Mouse (Mus musculus) CH12.LX (cell line): ENCODE measurements at regions not wholly inside any gene's neighbourhood (a gene's known extent, or its start where the extent isn't known, plus 50 kb on each side); places are given as distances from the start of the nearest gene placed in this dataset.

Source experiments
- DNase-seq: peaks from one replicate; pipeline ENCODE4 v3.0.0-alpha.2; 2013; ENCODE audit errors: extremely low read depth
- H3K27ac ChIP-seq: 2 replicates; pipeline ENCODE4 v1.5.1; 2012; ENCODE audit warnings: low read depth, mild to moderate bottlenecking, control low read depth, moderate library complexity; ENCODE audit not compliant: insufficient read depth
- H3K27me3 ChIP-seq: replicated peaks from 2 replicates; pipeline ENCODE3; 2012; ENCODE audit warnings: inconsistent platforms
- H3K36me3 ChIP-seq, 2 experiments: replicated peaks in 1 of 2; 2 replicates each; pipeline versions ENCODE3 to v1.6.1; 2012; ENCODE audit warnings: inconsistent platforms in 1 of 2, low read length in 1 of 2, mild to moderate bottlenecking in 1 of 2, mixed read lengths in 1 of 2, moderate library complexity in 1 of 2; ENCODE audit not compliant: control insufficient read depth in 1 of 2, insufficient read depth in 1 of 2
- H3K4me1 ChIP-seq, 2 experiments: 2 replicates each; pipeline ENCODE4 v1.6.1; 2012; ENCODE audit warnings: inconsistent platforms in 1 of 2, moderate library complexity in 1 of 2; ENCODE audit not compliant: insufficient read depth in 2 of 2, control insufficient read depth in 1 of 2
- H3K4me2 ChIP-seq: 2 replicates; pipeline ENCODE4 v1.6.1; 2012; ENCODE audit warnings: low read depth, mild to moderate bottlenecking, control low read depth; ENCODE audit not compliant: poor library complexity, insufficient read depth, severe bottlenecking
- H3K4me3 ChIP-seq, 3 experiments: fragments of 150-350 bp in 1 of 3; sonication (generic) in 1 of 3; replicated peaks in 1 of 3; 2 replicates each; pipeline versions ENCODE3 to v1.5.1; 2011 to 2012; ENCODE audit warnings: low read depth in 2 of 3, low read length in 2 of 3, mild to moderate bottlenecking in 2 of 3, moderate library complexity in 2 of 3, control low read depth in 1 of 3, improper control_type of control experiment in 1 of 3, inconsistent platforms in 1 of 3, mixed read lengths in 1 of 3; ENCODE audit not compliant: poor library complexity in 1 of 3
- H3K79me2 ChIP-seq: replicated peaks from 2 replicates; pipeline ENCODE4 v1.6.1; 2012; ENCODE audit warnings: mild to moderate bottlenecking, moderate library complexity; ENCODE audit not compliant: control insufficient read depth, poor library complexity, insufficient read depth, severe bottlenecking; ENCODE audit errors: extremely low read depth
- H3K9ac ChIP-seq: 2 replicates; pipeline ENCODE4 v1.6.1; 2012; ENCODE audit warnings: low read depth, mild to moderate bottlenecking, control low read depth, moderate library complexity; ENCODE audit not compliant: insufficient read depth
- H3K9me3 ChIP-seq: replicated peaks from 2 replicates; pipeline ENCODE3; 2012; ENCODE audit warnings: low read length, inconsistent platforms, mixed read lengths
- BHLHE40 ChIP-seq: IDR thresholded peaks from 2 replicates; pipeline ENCODE4 v1.6.1; 2011; ENCODE audit warnings: mild to moderate bottlenecking, low read depth, low read length, improper control_type of control experiment
- CHD1 ChIP-seq: IDR thresholded peaks from 2 replicates; pipeline ENCODE4 v1.6.1; 2012; ENCODE audit warnings: low read depth, low read length, improper control_type of control experiment, inconsistent platforms
- CTCF ChIP-seq, 2 experiments: IDR thresholded peaks in 1 of 2; conservative IDR thresholded peaks in 1 of 2; 2 replicates each; pipeline ENCODE4 v1.5.1; 2011 to 2012; ENCODE audit warnings: low read depth in 2 of 2, low read length in 2 of 2, improper control_type of control experiment in 1 of 2, inconsistent platforms in 1 of 2, mild to moderate bottlenecking in 1 of 2, moderate library complexity in 1 of 2
- E2F4 ChIP-seq: IDR thresholded peaks from 2 replicates; pipeline ENCODE4 v1.6.1; 2011; ENCODE audit warnings: low read depth, low read length, improper control_type of control experiment; ENCODE audit not compliant: insufficient replicate concordance
- EP300 ChIP-seq: IDR thresholded peaks from 2 replicates; pipeline ENCODE4 v1.6.1; 2011; ENCODE audit warnings: low read length, improper control_type of control experiment
- ETS1 ChIP-seq: conservative IDR thresholded peaks from 2 replicates; pipeline ENCODE4 v1.6.1; 2012; ENCODE audit warnings: low read depth, mild to moderate bottlenecking, inconsistent platforms, low read length, improper control_type of control experiment, moderate library complexity
- GABPA ChIP-seq: IDR thresholded peaks from 2 replicates; pipeline ENCODE4 v1.6.1; 2012; ENCODE audit warnings: low read depth, low read length, improper control_type of control experiment, inconsistent platforms; ENCODE audit not compliant: insufficient replicate concordance
- HCFC1 ChIP-seq: IDR thresholded peaks from 2 replicates; pipeline ENCODE4 v1.6.1; 2012; ENCODE audit warnings: low read depth, mild to moderate bottlenecking, inconsistent platforms, low read length, improper control_type of control experiment
- IRF4 ChIP-seq: IDR thresholded peaks from 2 replicates; pipeline ENCODE4 v1.6.1; 2014; ENCODE audit warnings: low read depth, mild to moderate bottlenecking, inconsistent platforms, low read length, improper control_type of control experiment
- JUN ChIP-seq: IDR thresholded peaks from 2 replicates; pipeline ENCODE4 v1.6.1; 2011; ENCODE audit warnings: low read depth, mild to moderate bottlenecking, low read length, improper control_type of control experiment, moderate library complexity; ENCODE audit not compliant: insufficient read depth
- JUND ChIP-seq: conservative IDR thresholded peaks from 2 replicates; pipeline ENCODE4 v1.6.1; 2011; ENCODE audit warnings: low read depth, low read length, improper control_type of control experiment
- MAFK ChIP-seq: IDR thresholded peaks from 2 replicates; pipeline ENCODE4 v1.6.1; 2011; ENCODE audit warnings: low read length, improper control_type of control experiment; ENCODE audit not compliant: insufficient replicate concordance
- MAZ ChIP-seq: IDR thresholded peaks from 2 replicates; pipeline ENCODE4 v1.6.1; 2012; ENCODE audit warnings: low read depth, mild to moderate bottlenecking, inconsistent platforms, low read length, improper control_type of control experiment, moderate library complexity
- PAX5 ChIP-seq: IDR thresholded peaks from 2 replicates; pipeline ENCODE4 v1.6.1; 2012; ENCODE audit warnings: low read length, inconsistent platforms, mixed read lengths
- POLR2A ChIP-seq: IDR thresholded peaks from 2 replicates; pipeline ENCODE4 v1.6.1; 2011; ENCODE audit warnings: low read depth, mild to moderate bottlenecking, improper control_type of control experiment, low read length
- RAD21 ChIP-seq: IDR thresholded peaks from 2 replicates; pipeline ENCODE4 v1.6.1; 2011; ENCODE audit warnings: low read depth, mild to moderate bottlenecking, low read length, improper control_type of control experiment, moderate library complexity
- RCOR1 ChIP-seq: conservative IDR thresholded peaks from 2 replicates; pipeline ENCODE4 v1.6.1; 2012; ENCODE audit warnings: low read depth, mild to moderate bottlenecking, inconsistent platforms, low read length, improper control_type of control experiment
- SMC3 ChIP-seq: IDR thresholded peaks from 2 replicates; pipeline ENCODE4 v1.6.1; 2011; ENCODE audit warnings: low read depth, low read length, improper control_type of control experiment
- TBP ChIP-seq: conservative IDR thresholded peaks from 2 replicates; pipeline ENCODE4 v1.6.1; 2011; ENCODE audit warnings: low read depth, low read length, improper control_type of control experiment
- UBTF ChIP-seq: IDR thresholded peaks from 2 replicates; pipeline ENCODE4 v1.6.1; 2012; ENCODE audit warnings: low read depth, mild to moderate bottlenecking, inconsistent platforms, low read length, improper control_type of control experiment, moderate library complexity
- USF1 ChIP-seq: IDR thresholded peaks from 2 replicates; pipeline ENCODE4 v1.6.1; 2014; ENCODE audit warnings: low read depth, mild to moderate bottlenecking, inconsistent platforms, low read length, improper control_type of control experiment
- ZC3H11A ChIP-seq: IDR thresholded peaks from 2 replicates; pipeline ENCODE4 v1.6.1; 2012; ENCODE audit warnings: low read depth, mild to moderate bottlenecking, inconsistent platforms, low read length, improper control_type of control experiment
- ZKSCAN1 ChIP-seq: IDR thresholded peaks from 2 replicates; pipeline ENCODE4 v1.6.1; 2012; ENCODE audit warnings: low read depth, inconsistent platforms, low read length, improper control_type of control experiment, borderline replicate concordance
- dilution Hi-C: fragments of 300-500 bp; cut with MboI; formaldehyde crosslinking; loops from 2 replicates; pipeline ENCODE4 v1.14.3; 2020; ENCODE audit warnings: low sequenced_read_pairs; ENCODE audit not compliant: extremely low pct_unique_long_range_greater_than_20kb, extremely low pct_ligation_motif_present
- in situ Hi-C: fragments of 300-500 bp; cut with MboI; formaldehyde crosslinking; loops from 3 replicates; pipeline ENCODE4 v1.14.3; 2019; ENCODE audit warnings: low sequenced_read_pairs, low pct_ligation_motif_present, low pct_unique_long_range_greater_than_20kb, mixed read lengths

GRCm38 (mm10) chr13:80188734-80189133 lies 694.5 kb upstream of the Arrdc3 start:
- no peak overlapping the region for H3K27ac ChIP-seq
- no peaks in the 10 kb centered on the region for H3K4me1 ChIP-seq
- H3K9ac ChIP-seq: no peak overlapping the region
- dilution Hi-C loops: no loop called here
- no peak overlapping the region for H3K4me3 ChIP-seq
- peaks cover 8% of the 10 kb centered on the region for H3K9me3 ChIP-seq
- H3K27me3 ChIP-seq: no peaks in the 10 kb centered on the region
- H3K4me2 ChIP-seq: no peak overlapping the region
- no peaks in the 10 kb centered on the region for H3K79me2 ChIP-seq
- TF ChIP-seq MAFK (no peak), E2F4 (no peak), ETS1 (no peak), BHLHE40 (no peak), ZKSCAN1 (no peak), USF1 (no peak), UBTF (no peak), EP300 (no peak), JUN (no peak), CTCF (conservative IDR thresholded peaks at IDR 0.05 in 1 of 2, IDR thresholded peaks at IDR 0.05 in 1 of 2; ENCODE audit: low read depth in 2 of 2, low read length in 2 of 2) (no peak), RAD21 (no peak; the same call in none of the 2 replicates), JUND (no peak), TBP (no peak)
- in situ Hi-C loops: no loop called here
- no peak for DNase-seq
- H3K36me3 ChIP-seq: no peaks in the 10 kb centered on the region

- no peaks in the 10 kb centered on the region for H3K27me3 ChIP-seq
- dilution Hi-C loops: no loop called here
Measured at GRCm38 (mm10) chr13:80195065-80195605, 688.0 kb upstream of the Arrdc3 start.

More at GRCm38 (mm10) chr13:80195065-80195605, 688.0 kb upstream of the Arrdc3 start:
- H3K79me2 ChIP-seq: no peaks in the 10 kb centered on the region
- no peak overlapping the region for H3K9ac ChIP-seq
- H3K36me3 ChIP-seq: no peaks in the 10 kb centered on the region
- H3K27ac ChIP-seq: no peak overlapping the region
- TF ChIP-seq GABPA: no peak
- TF ChIP-seq SMC3: no peak
- no peak for TF ChIP-seq USF1
- no peak for TF ChIP-seq HCFC1
- TF ChIP-seq PAX5: no peak
- TF ChIP-seq UBTF: no peak
- TF ChIP-seq RCOR1: no peak
- TF ChIP-seq E2F4: no peak
- TF ChIP-seq JUN: no peak
- TF ChIP-seq RAD21: no peak
- no peak for TF ChIP-seq BHLHE40
- TF ChIP-seq MAZ: no peak
- no peak for TF ChIP-seq ETS1
- no peak for TF ChIP-seq TBP
- TF ChIP-seq POLR2A: no peak
- TF ChIP-seq CHD1: no peak
- no peak for TF ChIP-seq IRF4
- TF ChIP-seq ZC3H11A: no peak
- no peak for TF ChIP-seq CTCF (conservative IDR thresholded peaks at IDR 0.05 in 1 of 2, IDR thresholded peaks at IDR 0.05 in 1 of 2; ENCODE audit: low read depth in 2 of 2, low read length in 2 of 2)
- TF ChIP-seq, all 38 proteins: peak for 0
- DNase-seq: no peak
- in situ Hi-C loops: no loop called here
- Histone ChIP-seq H3K9me3 (peaks cover 6% of the 10 kb centered on the region), H3K4me2 (no peak overlapping the region), H3K4me1 (no peaks in the 10 kb centered on the region), H3K4me3 (no peak overlapping the region)
